Mouse (Mus musculus) testis, postnatal 14 days (tissue): ENCODE measurements around the gene Dapk2.

ENCODE experiments used
- DNase-seq: peaks from one replicate; pipeline ENCODE4 v3.0.0; 2021; ENCODE audit warnings: low spot score

Gene Dapk2

DNA sequence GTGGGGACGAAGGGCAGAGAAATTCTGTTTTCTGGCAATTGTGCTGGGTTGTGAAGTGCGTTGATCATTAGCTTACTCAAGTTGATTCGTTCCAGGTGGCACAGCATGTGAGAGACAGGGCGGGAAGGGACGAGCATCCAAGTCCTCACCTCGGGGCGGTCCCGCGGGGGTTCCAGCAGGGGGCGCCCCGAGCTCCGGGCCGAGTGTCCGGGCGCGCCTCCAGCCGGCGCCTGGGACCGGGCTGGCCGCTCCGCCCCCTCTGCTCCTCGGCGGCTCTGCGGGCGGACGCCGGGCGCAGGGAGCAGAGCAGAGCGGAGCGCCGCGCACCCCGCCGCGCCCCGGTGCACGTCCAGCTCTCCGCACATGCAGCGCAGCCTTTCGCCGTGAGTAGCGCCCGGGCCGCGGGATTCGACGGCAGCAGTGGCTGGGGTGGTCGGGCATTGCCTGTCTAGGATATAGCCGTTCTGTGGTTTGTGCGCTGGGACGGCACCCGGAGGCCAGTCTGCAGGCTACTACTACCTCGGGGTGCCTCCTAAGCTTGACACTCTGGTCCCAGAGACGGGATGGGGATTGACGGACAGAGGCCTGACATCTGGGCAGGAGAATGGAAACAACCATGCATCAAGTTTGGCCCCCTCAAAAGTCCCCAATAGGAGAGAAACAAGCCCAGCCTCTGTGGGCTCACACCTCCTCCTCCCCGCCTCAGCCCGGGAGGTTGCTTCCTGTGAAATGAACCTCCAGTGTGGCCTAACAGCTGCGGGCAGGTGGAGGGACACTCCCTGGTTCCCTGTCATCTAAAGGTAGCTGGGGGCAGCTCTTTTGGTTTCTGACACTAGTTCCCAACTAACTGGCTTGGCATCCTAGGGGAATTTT, at the start of gene Dapk2:
Gene Dapk2 (plus strand): TSS at position 266 of the 873 bp plus-strand sequence.
- peak; percentile 79 for DNase-seq

DNA sequence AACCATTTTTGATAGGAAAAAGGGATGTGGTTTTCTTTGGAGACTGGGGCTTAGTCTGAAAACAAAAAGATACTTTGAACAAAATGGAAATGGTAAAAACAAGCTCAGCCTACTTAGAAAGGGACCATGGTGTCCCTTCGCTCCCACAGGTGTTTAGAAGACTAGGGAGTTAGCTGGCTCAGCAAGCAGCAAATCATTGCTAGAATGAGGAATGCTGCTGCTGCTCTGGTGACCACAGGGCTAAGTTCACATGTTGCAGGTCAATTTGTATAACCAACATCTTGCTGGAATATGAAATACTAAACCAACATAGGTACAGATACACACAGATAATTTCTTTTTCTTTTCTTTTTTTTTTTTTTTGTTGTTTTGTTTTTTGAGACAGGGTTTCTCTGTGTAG, 48.4 kb upstream of the Dapk2 start:
- no peak for DNase-seq

- DNase-seq: no peak
Measured at GRCm38 (mm10) chr9:66110126-66110525, 47.9 kb upstream of the Dapk2 start.

- DNase-seq: no peak
Measured at GRCm38 (mm10) chr9:66110611-66111379, 47.2 kb upstream of the Dapk2 start.

DNA sequence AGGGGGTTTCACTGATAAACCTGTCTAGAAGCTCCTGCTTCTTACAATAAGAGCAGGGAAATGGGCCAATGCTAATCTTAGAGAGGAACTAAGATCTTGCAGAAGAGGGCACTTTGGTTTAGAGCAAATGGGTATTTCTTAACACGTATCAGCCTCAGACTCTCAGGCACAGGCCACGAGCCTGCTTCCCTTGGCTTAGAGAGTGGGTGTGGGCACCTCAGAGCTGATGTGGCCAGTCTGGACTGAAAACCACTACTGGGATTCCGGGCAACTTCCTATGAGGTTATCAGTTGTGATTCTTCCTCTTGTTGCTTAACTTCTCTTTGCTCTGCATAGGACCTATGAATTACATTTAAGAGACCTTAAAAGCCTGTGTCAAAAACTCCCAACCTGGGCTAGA, 43.7 kb upstream of the Dapk2 start:
- no peak for DNase-seq

GRCm38 (mm10) chr9:66116890-66117289, 41.1 kb upstream of the Dapk2 start:
- DNase-seq: no peak

DNA sequence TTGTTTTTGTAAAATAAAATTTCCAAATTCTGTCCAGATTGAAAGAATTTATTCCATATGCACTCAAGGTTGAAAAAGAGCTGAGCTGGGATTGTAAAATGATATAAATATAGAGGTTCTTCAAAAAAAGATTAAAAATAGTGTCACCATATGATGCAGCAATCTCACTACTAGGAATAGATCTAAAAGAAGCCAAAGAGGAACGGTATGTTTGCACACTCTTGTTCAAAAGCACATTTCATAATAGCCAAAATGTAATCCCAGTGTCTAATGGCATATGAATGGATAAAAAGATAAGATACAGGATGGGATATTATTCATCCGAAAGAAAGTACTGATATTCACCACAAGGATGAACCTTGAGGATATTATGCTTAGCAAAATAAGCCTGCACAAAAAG, 38.5 kb upstream of the Dapk2 start:
- no peak for DNase-seq

DNA sequence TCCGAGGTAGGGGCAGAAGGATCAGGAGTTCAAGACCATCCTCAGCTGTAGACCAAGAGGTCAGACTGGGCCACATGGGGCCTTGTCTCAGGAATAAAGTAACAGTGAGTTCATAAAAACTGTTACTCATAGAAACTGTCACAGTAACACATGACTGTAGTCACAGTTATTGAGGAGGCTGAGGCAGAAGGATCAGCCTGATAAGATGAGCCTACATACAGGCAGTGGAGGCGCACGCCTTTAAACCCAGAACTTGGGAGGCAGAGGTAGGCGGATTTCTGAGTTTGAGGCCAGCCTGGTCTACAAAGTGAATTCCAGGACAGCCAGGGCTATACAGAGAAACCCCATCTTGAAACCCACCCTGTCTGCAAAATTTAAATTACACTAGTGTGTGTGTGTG, 37.9 kb upstream of the Dapk2 start:
- no peak for DNase-seq

GRCm38 (mm10) chr9:66120945-66121344, 37.1 kb upstream of the Dapk2 start:
- DNase-seq: no peak

DNA sequence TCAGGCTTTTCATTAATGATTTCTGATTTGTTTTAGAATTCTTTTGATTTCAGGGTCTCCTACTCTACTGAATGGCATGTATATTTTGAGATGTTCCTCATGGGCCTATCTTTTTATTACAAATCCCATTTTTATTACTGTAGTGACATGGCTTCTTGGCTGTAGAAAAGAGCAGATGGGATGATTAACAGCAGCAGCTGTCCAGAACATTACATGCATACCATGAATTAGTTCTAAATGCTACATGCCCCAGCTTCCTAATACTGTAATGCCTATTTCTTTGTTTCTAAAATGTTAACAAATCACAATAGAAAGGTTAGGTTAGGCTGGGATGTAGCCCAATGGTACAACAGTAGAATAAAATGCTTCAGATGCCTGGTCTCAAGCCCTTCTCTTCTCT, 36.6 kb upstream of the Dapk2 start:
- DNase-seq: no peak

- no peak for DNase-seq
Measured at GRCm38 (mm10) chr9:66123648-66124047, 34.4 kb upstream of the Dapk2 start.

DNA sequence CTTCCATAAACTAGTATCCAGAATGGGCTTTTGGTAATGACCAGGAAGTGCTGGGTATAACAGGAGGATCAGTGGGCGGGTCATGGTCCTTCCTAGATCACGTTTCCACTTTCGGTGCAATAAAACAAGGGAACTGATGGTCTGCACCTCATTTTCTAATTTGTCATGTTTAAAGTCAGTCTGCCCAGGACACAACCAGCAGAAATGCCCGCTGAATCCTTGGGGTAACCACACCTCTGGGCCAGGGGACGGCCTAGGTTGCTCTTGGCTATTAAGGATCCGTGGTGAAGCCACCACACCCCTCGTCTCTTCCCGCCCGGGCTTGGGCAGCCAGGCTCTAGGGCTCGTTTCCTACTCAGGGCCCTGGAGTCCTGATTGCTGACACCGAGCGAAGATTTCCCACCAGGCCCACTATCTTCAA, 33.9 kb upstream of the Dapk2 start:
- DNase-seq: peak; percentile 57

GRCm38 (mm10) chr9:66124681-66125542, 33.1 kb upstream of the Dapk2 start:
- peak; percentile 98 for DNase-seq

- no peak for DNase-seq
Measured at GRCm38 (mm10) chr9:66125543-66126455, 32.2 kb upstream of the Dapk2 start.

DNA sequence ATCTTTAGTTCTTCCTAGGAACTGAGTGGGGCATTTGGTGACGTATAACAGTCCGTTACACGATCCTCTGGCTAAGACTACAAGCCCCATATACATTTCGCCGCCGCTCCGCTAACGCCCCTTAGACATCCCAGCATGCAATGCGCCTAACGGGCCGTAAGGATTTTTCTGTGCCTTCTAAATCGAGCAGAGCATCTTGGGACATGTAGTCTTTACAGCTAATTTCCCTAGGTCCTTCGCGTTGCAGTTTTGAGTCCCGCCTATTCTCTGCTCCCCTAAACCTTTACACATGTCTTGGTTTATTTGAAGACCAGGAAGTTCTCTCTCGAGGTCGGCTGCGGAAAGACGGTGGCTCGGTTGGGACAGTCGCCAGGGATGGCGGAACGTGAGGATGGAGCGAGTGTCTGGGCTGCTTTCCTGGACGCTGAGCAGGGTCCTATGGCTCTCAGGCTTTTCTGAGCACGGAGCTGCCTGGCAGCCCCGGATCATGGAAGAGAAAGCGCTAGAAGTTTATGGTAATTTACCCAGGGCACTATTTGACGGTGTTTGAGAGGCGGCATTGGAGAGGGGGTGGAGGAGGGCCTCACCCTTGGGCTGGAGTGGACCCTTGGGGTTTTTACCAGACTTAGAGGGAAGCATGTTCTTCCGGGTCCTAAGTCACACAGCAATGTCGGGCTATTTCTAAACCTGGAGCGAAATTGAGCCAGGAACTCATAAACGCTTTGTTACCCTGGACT, 31.4 kb upstream of the Dapk2 start, which contains the start of the genes Snx1 and Ciao2a:
Gene Snx1 (minus strand): TSS at position 132 of the 737 bp plus-strand sequence.
Gene Ciao2a (plus strand): TSS at position 156 of the 737 bp plus-strand sequence.
- peak; percentile 94 for DNase-seq

GRCm38 (mm10) chr9:66127193-66127546, 30.9 kb upstream of the Dapk2 start:
- no peak for DNase-seq

DNA sequence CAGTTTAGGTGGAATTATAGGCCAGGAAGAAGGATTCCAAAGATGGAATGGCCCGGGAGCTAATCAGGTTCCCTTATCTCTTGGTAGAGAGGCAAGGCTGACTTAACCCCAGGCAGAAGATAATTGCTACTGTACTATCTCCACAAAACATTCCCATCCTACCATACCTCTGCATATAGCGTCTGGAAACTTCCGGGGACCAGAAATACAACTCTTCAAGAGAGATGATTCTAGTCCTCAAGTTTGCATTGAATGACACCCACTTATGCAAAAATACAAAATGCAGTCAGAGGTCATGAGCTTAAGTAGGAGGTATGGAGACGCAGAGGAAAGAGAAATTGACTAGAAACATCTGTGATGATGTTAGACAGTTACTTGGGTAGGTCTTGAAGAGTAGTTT, 30.1 kb upstream of the Dapk2 start:
- no peak for DNase-seq

DNA sequence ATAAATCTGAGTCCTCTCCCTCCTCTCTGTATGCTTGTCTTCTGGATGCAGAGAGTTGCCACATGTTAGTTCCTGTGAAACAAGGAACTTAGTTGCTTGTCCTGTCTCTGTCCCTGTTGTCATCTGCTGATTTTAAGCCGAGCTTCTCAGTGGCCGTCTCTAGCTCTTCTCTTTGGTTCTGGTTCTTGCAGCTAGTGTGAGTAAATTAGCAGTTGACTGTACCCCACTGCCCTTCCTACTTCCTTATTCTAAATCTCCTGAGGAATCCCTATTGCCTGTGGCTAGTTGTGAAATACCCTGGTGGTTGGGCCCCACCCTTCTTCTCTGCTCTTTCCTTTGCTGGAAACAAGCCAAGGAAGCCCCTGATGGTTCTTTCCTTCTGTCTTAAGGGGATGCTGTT, 26.6 kb upstream of the Dapk2 start:
- no peak for DNase-seq

- no peak for DNase-seq
Measured at GRCm38 (mm10) chr9:66135967-66136366, 22.1 kb upstream of the Dapk2 start.

GRCm38 (mm10) chr9:66138193-66138592, 19.8 kb upstream of the Dapk2 start:
- DNase-seq: no peak
